Mouse (Mus musculus): ENCODE measurements around the gene Zfp207.

DNA sequence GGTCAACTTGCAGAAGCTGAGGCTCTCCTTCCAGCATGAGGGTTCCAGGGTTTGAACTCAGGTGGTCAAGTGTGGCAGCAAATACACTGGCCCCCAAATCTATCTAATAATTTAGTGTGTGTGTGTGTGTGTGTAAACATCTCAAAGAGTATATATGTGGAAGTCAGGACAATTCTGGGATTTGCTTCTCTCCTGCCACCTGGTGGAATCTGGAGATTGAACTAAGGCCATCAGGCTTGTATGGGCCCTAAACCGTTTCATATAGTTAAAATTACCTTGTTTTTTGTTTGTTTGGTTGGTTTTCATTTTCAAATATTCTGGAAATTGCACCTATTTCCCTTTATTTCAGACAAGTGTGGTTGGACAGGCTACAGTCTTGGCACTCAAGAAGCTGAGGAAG lies 14.1 kb upstream of the Zfp207 start:
- TF ChIP-seq ETS1 (conservative IDR thresholded peaks at IDR 0.05; ENCODE audit: low read depth, low read length) (no peak), TBP (conservative IDR thresholded peaks at IDR 0.05; ENCODE audit: low read depth, low read length) (no peak), ZMIZ1 (IDR thresholded peaks at IDR 0.05; ENCODE audit: low read depth, low read length) (no peak), CTCF (conservative IDR thresholded peaks at IDR 0.05 in 1 of 2, IDR thresholded peaks at IDR 0.05 in 1 of 2; ENCODE audit: low read depth in 2 of 2, low read length in 2 of 2) (0 out of 4 replicates have a peak, but pooled peaks of 1 of the 2 experiments have one; percentile 18), MAX (IDR thresholded peaks at IDR 0.05; ENCODE audit: low read length) (no peak), POLR2A (IDR thresholded peaks at IDR 0.05; ENCODE audit: low read depth, low read length) (no peak), HCFC1 (IDR thresholded peaks at IDR 0.05; ENCODE audit: low read depth, low read length) (no peak), MAFK (IDR thresholded peaks at IDR 0.05; ENCODE audit: insufficient replicate concordance, low read length) (no peak), EP300 (IDR thresholded peaks at IDR 0.05; ENCODE audit: low read length) (no peak), E2F4 (IDR thresholded peaks at IDR 0.05; ENCODE audit: insufficient replicate concordance, low read depth, low read length) (no peak), NELFE (IDR thresholded peaks at IDR 0.05; ENCODE audit: low read depth, low read length) (no peak), CHD2 (IDR thresholded peaks at IDR 0.05; ENCODE audit: low read length) (no peak)
